Mouse (Mus musculus) brain, embryonic 14.5 days (tissue): Measurements from ENCODE around the gene Lhx1.

ENCODE experiments used
- CTCF ChIP-seq: fragments of 200-500 bp; IDR thresholded peaks from 2 replicates; pipeline ENCODE4 v1.5.1; 2012; ENCODE audit warnings: inconsistent platforms, mild to moderate bottlenecking, moderate library complexity, borderline replicate concordance; ENCODE audit not compliant: insufficient read depth, insufficient read length; ENCODE audit errors: extremely low read depth
- POLR2A ChIP-seq: fragments of 200-500 bp; IDR thresholded peaks from 2 replicates; pipeline ENCODE4 v1.6.1; 2012; ENCODE audit warnings: mild to moderate bottlenecking, inconsistent platforms, borderline replicate concordance; ENCODE audit not compliant: poor library complexity, insufficient read depth, insufficient read length, severe bottlenecking; ENCODE audit errors: extremely low read depth

- no peak for TF ChIP-seq CTCF
- TF ChIP-seq POLR2A: no peak
Measured at GRCm38 (mm10) chr11:84553821-84554450, 28.6 kb upstream of the Lhx1 start.
